Mouse (Mus musculus): ENCODE measurements around the gene Wnt7a.
A peak's percentile ranks its signal among the peaks of the same experiment; 100 is the strongest.

Gene Wnt7a

DNA sequence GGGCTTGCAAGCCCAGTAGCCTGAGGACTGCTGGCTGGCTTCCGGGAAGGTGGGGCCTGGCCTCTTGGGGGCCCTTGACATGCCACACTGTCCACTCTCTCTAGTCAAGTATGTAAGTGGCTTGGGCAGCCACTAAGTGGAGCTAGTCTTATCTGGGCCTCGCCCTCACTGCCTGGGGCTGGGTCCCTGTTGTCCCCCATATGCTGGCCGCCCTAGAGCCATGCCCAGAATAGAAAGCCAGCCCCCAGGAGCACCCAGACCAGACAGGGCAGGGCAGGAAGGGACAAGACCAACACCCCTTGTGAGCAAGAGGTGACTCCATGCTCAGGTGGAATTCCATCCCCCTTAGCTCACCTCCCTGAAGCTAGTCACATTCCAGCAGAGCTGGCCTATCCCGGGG lies 22.0 kb downstream of the Wnt7a start:
- DNase-seq (ENCODE audit: low read depth, low spot score), result no peak

DNA sequence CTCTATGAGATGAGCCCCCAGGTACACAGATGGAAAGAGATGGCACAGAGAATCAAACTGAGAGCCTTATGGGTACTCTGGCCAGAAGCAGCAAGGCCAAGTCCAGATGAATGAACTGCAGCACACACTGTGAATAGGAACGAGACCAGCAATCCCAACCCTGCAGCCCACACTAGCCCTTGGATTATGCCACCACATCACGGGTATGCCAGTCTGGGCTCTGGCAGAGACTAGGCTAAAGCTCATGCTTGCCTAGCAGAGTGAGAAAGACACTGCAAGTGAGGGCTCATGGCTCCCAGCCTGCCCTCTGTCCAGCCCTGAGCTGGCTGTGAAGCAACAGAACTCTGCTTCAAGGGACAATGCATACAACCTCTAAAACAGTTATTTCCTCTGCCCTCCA lies 26.7 kb downstream of the Wnt7a start:
- no peak for DNase-seq (ENCODE audit: low read depth, low spot score)

DNA sequence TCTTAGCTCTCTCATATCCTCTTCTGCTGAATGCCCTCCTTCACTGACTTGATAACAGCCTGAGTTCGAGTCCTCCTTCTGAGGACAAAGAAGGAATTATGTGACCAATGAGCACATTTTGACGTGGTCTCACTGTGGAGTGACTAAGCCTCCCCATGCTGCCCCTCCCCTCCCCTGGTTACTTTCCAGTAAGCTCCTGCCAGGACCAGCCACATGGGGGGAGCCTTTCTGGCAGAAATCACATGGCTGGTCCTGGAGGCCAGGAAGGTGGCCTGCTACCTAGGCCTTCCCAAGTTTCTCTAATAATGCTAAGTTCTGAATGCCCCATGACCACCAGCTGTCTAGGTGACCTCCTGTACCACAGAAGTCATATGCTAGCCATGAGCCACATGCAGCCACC lies 27.3 kb downstream of the Wnt7a start:
- no peak for DNase-seq (ENCODE audit: low read depth, low spot score)

GRCm38 (mm10) chr6:91383303-91383702 lies 27.9 kb downstream of the Wnt7a start:
- DNase-seq (ENCODE audit: low read depth, low spot score), result no peak

GRCm38 (mm10) chr6:91379871-91380270 lies 31.3 kb downstream of the Wnt7a start:
- DNase-seq (ENCODE audit: low read depth, low spot score), result no peak

- DNase-seq (ENCODE audit: low read depth, low spot score), result no peak
These were observed 31.9 kb downstream of the Wnt7a start for GRCm38 (mm10) chr6:91379266-91379665.

DNA sequence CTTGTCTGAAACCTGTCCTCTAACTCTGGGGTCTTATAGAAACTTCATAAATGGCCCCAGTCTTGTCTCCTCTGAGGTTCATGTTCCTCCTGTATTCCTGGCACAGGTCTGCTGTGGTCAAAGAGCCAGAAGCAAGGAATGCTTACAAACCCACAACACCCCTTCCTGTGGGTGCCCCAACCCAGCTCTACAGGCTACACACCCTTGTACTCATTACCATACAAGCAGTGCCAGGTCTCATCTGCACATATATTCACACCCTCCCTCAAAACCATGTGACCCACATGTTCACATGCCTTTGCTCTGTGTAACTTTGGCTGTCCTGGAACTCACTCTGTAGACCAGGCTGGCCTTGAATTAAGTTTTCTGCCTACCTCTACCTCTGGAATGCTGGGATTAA lies 38.2 kb downstream of the Wnt7a start:
- no peak for DNase-seq (ENCODE audit: low read depth, low spot score)

GRCm38 (mm10) chr6:91372586-91372971 lies 38.6 kb downstream of the Wnt7a start:
- no peak for DNase-seq (ENCODE audit: low read depth, low spot score)

- DNase-seq (ENCODE audit: low read depth, low spot score), result no peak
These were observed 39.1 kb downstream of the Wnt7a start for GRCm38 (mm10) chr6:91371912-91372585.

DNA sequence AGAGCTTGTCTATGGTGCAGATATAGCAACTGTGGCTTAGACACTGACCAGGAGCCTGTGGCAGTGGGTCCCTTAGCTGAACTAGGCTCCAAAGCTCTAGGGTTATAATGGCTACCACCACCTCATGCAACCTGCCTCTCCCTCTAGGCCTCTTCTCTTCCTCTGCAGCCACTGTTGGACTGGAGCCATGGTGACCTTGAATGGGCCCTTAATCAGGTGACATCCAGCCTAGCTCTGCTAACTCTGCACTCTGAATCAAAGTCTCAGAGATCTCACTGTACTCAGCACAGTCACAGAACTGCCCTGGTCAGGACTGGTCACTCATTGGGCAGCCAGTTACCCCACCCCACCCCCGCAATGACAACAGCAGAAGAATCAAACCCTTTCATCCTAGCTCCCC lies 44.4 kb downstream of the Wnt7a start:
- DNase-seq (ENCODE audit: low read depth, low spot score), result no peak

GRCm38 (mm10) chr6:91365480-91365879 lies 45.7 kb downstream of the Wnt7a start:
- no peak for DNase-seq (ENCODE audit: low read depth, low spot score)

GRCm38 (mm10) chr6:91362756-91363155 lies 48.4 kb downstream of the Wnt7a start:
- no peak for DNase-seq (ENCODE audit: low read depth, low spot score)

GRCm38 (mm10) chr6:91360998-91361397 lies 50.2 kb downstream of the Wnt7a start:
- DNase-seq (ENCODE audit: low read depth, low spot score), result no peak

DNA sequence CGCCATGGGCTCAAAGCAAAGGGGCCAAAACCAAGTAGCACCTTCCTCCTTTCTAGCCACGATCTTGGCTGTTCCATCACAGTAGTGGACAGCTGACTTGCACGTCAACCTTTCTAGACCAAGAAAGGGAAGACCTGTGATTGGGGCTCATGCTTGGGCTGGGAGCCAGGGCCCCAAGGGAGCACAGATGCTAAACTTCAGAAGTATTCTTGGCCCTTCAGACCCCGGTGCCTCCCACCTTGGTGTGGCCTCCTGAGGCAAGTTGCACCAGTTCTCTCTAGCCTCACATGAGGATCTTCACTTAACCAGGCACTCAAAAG lies 50.8 kb downstream of the Wnt7a start:
- DNase-seq (ENCODE audit: low read depth, low spot score), result no peak

DNA sequence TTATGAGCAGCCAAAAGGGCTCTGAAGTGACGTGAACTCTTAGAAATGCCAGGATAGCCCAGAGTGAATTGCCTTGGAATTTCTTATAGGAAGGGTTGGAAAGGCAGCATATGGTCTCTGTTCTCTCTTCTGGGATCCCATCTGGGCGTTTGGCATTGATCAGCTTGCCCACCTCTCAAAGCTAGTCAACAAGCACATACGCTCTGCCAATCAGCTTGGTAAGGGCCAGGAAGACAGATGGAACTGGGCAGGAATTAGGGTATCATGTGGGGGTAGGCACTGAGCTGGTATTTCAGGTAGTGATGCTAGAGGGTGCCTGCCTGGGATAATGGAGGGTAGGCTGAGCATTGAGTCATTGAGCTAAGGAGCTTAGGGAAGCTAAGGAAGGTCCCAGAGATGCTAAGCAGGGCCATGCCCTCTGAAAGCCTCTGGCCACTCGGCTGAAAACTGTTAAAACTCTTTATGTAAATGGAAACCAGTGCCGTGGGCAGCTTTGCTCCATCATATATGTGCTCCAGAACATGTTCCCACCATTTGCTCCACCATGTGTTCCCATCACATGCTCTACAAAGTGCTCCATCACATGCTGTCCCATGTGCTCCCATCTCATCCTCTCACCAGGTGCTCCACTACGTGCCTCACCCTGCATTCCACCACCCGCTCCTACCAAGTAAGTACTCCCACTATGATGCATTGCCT lies 51.3 kb downstream of the Wnt7a start:
- peak; percentile 74 for DNase-seq (ENCODE audit: low read depth, low spot score)

DNA sequence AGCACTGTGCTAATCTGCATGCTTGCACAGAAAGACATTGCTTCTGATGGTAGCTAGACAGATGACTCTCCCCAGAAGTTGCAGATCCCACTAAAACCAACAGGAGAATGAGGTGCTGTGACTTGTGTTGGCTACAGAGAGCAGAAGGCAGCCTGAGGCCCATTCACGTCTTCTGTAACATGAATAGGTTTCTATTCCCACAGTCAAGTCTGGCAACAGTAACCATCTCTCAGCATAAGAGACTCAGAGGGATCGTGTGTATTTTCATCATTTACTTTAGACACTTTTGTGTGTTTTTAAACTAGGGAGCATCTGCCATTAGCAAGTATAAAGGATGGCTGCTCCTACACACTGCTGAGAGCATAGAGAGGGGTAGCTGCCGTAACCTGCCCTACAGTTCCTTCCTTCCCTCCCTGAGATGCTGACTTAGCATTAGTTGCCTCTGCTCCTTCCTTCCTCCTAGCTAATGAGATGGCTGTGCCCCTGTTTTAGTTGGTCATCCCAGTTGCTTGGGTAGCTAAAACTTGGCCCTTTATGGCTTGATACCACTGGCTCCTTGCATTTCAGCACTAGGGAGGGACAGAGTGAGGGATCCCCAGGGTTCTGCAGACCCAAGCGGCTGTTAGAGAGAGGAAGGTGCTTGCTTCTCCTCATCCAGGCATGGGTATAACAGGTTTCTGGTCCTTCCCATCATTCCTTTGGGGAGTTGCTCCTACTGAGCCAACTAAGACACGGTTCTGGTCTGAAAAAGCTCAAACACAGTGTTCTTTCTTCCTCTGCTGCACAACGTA lies 52.1 kb downstream of the Wnt7a start:
- no peak for DNase-seq (ENCODE audit: low read depth, low spot score)

DNA sequence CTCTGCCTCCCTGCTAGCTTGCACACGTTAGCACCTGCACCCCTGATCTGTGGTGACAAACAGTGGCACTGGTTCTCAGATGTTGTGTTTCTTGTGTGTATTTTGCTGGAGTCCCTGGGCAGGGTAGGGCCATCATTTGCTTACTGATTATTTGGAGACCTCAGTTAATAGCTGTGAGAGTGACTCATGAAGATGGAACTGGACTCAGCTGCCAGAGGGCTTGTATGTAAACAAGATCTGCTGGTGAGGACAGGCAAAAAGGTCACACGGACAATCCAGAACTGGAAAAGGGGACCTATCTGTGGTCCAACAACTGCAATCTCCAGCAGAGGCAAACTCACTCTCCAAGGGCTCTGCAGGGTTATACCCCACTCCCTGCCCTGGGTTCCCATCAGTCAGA lies 52.8 kb downstream of the Wnt7a start:
- DNase-seq (ENCODE audit: low read depth, low spot score), result no peak

DNA sequence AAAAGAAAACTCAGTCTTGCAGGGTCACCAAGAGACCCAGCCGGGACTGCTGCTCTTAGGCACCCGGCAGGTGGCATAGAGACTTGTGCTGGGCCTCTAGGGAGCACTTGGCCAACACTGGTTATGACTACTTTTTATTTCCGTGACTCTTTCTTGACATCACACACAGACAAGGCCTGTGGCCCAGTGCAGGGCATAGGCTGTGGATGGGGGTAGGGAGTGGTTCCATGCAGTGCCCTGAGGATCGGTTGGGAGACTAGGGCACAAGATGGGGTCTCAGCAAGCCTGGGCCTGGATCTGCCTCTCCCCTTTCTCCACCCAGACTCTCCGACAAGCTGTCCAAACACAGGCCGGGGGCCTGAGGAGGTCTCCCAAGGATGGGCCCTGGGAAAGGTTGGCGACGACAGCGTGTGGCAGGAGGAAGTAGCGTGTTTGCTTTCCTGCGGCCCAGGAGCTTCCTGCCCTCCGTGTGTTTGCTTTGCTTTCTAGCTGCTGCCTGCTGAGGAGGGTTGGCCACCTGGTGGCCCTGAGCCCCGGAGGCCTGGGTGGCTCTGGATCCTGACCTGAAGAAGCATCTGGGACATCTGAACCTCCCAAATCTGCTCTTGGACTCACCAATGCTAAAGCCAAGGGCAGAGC lies 53.8 kb downstream of the Wnt7a start:
- DNase-seq (ENCODE audit: low read depth, low spot score), result no peak

DNA sequence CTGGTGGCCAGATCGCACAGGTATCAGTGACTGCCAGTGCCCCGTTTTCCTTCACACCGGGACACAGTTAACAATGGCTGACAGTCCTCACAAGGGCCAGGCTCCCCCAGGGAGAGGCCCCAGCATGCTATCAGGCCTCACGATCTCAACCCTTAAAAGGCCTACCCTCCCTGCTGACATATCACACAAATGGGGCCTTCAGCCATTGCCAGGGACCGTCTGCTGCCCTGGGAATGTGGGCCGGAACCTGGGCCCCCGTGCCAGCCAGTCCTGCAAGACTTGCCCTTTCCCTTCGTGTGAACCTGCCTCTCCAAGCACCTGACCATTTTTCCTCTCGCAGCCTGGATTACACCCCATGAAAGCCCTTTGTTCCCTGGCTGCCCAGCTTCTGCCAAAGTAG lies 61.5 kb downstream of the Wnt7a start:
- no peak for DNase-seq (ENCODE audit: low read depth, low spot score)

GRCm38 (mm10) chr6:91347721-91348120 lies 63.4 kb downstream of the Wnt7a start:
- DNase-seq (ENCODE audit: low read depth, low spot score), result peak; percentile 77

- DNase-seq (ENCODE audit: low read depth, low spot score), result no peak
These were observed 64.3 kb downstream of the Wnt7a start for GRCm38 (mm10) chr6:91346906-91347156.

DNA sequence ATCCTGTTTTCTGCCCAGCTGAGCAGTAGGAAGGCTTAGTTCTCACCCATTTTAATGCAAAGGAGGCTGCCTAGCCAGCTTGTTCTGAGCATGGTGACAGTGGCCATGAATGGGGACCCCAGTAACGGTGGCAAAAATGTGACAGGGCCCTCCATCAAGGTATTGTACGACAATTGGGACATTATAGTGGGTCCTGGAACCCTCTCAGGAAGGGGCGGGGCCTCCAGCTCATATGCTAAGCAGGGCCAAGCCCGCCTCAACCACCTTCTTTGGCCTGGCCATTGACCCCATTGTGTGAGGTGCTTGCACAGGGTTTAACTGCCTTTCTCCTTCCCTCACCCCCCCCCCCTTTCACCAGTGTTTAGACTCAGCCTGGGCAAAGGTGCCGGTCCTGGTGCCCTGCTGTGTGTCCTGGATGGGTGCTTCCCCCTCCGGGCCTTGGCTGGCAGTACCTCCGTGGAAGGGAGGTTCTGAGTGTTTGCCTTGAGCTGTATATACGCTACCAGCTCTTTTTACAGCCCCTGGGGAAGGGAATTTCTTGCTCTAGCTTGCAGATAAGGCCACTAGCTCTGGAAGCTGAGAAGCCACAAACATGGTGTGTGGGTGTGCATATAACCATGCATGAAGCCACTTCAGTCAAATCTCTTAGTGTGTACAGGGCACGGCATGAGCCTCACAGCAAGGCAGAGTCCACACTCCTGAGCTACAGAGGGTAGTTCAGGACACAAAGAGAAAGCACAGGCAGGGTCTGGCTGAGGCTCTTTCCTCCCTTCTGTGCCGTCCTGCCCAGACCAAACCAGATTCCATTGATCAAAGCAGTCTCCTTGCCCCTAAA lies 64.9 kb downstream of the Wnt7a start:
- DNase-seq (ENCODE audit: low read depth, low spot score), result no peak
